Mouse (Mus musculus): ENCODE measurements around the gene Rnaseh2c.

Rnaseh2c gene

GRCm38 (mm10) chr19:5575336-5575735 lies 26.3 kb upstream of the Rnaseh2c start:
- DNase-seq (ENCODE audit: low spot score) = no peak

DNA sequence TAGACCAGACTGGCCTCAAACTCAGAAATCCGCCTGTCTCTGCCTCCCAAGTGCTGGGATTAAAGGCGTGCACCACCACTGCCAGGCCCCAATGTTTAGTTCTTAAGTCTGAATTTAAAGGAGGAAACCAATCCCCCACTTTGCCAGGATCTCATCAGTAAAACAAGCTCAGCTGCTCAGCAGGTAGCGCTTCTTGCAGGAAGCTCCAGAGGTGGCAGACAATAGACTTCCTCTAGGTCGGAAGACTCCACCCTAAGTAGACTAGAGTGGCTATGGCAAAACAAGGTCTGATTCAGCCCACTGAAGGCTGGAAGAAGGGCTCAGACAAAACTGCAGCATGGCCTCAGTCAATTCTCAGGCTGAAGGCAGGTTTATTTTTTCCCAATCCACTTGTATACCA lies 21.7 kb upstream of the Rnaseh2c start:
- no peak for DNase-seq (ENCODE audit: low spot score)

DNA sequence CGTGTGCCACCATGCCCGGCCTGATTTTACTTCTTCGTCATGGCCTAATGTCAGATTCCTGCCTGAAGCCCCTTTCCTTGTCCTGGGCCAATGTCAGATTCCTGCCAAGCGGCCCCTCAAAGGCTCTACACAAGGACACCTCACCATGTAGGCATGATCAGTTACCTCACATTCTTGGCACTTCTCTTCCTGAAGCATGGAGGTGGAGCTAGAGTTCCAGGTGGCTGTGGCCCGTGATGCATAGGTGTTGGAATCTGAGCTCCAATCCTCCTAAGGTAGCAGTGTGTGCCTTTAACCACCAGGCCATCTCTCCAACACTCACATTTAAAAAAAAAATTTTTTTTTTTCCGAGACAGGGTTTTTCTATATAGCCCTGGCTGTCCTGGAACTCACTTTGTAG lies 20.9 kb upstream of the Rnaseh2c start:
- DNase-seq (ENCODE audit: low spot score) = no peak

DNA sequence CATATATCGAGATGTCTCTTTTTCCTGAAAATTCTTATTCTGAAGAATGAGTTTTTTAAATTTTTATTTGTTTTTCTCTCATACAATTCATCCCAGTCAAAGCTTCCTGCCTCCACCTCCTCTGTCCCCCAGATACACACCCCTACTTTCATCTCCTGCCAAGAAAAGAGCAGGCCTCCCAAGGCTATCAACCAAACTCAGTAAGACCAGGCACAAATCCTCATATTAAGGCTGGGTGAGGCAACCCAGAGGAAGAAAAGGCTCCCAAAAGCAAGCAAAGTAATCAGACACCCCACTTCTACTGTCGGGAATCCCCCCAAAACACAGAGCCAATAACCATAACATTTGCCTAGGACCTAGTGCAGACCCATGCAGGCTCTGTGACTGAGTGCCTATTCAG lies 19.7 kb upstream of the Rnaseh2c start:
- DNase-seq (ENCODE audit: low spot score) = no peak

DNA sequence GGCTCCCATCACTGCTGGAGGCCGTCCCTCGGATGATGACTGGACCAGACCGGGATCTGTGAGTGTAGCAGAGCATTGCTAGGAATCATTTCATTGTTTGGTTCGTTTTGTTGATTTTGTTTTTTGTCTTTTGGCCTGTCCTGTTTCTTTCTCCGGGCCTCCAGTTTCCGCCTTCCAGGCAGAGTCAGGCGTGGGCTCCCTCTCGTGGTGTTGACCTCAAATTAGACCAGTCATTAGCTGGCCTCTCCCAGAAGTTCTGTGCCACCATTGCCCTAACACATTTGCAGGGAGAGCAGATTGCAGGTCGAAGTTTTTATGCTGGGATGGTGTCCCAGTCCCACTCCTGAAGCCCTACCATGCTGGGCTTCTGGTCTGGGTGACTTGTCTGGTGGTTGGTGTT lies 12.5 kb upstream of the Rnaseh2c start:
- no peak for DNase-seq (ENCODE audit: low spot score)

DNA sequence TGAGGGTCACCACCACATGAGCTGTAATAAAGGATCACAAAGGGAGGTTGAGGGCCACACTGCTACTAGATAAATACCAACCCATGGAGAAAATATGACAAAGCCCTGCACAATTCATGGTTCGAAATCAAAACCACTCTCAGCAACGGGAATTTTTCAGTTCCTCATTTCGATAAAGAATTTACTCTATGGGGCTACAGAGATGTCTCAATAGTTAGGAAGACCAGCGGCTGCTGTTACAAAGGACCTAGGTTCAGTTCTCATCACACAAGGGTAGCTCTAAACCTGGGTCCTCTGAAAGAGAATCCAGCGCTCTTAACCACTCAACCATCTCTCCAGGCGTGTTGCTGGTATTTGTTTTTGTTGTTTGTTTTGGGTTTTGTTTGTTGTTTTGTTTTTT lies 9.8 kb upstream of the Rnaseh2c start:
- no peak for DNase-seq (ENCODE audit: low spot score)

DNA sequence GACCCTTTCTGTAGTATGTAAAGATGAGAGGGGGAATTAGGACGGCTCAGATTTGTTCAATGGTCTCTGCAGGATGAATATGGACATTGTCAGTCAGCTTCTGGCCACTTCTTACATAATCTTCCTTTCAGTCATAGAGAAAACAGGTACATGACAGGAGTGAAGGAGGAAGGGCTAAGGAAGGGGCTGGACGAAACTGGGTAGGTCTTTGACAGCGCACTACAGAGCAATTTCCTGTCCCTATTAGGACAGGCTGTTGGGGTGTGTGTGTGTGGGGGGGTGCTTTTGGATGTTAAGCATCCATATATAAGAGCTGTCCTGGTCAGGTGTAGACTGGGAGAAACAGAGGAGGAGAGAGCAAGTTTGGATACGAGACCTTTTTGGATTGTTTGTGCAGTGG lies 2.4 kb upstream of the Rnaseh2c start:
- no peak for DNase-seq (ENCODE audit: low spot score)

DNA sequence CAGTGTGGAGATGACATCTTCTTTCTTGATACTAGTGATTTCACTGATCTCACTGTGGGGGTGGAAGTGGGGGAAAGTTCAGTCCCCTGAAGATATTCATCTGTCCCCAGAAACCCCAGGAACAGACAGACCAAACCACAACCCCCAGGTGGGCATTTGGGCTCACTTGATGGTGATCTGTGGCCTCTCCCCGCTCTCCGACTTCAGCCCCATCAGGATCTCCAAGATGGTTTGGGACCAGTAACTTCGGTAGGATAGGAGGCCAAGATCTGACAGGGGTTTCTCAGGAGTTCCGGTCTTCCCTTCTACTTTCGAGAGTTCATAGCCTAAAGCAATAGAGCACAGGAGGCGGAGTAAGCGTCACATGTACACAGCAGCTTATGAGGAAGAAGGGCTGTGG lies 2.0 kb downstream of the Rnaseh2c start:
- DNase-seq (ENCODE audit: low spot score) = no peak

GRCm38 (mm10) chr19:5605126-5605525 lies 3.5 kb downstream of the Rnaseh2c start:
- no peak for DNase-seq (ENCODE audit: low spot score)

DNA sequence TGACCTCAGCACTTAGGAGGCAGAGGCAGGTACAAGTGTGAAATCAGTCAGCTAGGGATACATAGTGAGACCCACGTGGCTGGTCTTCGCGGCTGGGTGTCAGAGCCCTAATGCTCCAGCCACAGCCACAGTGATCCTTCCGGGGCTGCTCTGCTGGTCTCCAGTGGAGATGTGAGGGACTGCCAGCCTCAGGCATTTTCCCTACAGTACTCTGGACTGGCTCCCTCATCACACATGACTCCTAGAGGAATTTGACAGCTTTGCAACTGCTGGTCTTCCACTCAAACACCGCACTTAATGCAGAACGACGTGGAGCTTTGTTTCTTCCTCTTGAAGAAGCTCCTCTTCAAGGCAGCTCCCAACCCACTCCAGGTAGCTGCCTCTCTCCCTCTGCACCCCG lies 4.5 kb downstream of the Rnaseh2c start:
- DNase-seq (ENCODE audit: low spot score) = peak; percentile 21

DNA sequence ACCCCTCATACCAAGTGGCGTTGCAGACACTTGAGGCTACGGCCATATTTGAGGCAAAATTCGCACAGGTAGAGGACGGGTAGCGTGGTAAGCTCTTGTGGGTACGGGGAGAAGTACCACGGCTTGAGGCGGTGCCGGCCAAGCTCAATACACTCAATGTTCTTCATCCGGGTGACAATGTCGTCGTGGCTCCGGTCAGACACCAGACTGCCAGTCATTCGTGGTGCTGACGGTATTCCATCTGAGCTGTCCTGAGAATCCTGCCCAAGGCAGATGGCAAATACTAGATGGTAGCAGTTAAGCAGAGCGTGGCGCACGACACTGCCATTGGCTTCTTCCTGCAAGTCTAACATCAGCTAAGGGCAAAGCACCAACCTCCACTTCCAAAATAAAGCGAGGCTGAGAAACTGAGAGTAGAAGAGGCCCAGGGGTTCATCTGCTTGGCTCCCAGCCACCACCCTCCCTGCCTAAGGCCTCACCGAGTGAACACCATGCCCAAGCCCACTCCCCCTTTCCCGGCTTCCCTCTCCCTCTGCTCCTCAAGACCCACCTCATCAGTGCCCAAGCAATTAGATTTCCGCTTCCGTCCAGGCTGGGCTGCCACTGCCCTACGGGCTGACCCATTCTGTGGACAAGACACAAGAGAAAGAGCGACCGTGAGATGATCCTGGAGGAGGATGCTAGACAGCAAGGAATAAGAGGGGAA lies 6.2 kb downstream of the Rnaseh2c start:
- no peak for DNase-seq (ENCODE audit: low spot score)

DNA sequence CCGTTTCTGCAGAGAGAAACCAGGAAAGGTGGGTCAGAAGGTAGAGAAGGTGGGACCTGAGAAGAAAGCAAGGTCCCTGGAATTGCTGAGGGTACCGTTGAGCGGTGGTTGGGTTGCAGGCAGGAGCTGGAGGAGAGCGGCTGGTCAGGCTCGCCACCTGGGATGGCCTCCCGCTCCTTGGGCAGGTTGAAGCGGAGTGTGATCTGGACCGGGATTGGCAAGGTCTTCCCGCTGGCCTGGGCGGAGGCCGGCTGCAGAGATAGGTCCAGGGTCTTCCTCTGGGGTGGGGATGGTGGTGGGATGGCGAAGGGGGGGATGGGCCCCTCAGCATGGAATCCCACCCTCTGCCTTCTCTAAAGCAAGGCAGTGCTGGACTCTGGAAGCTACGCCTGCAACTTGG lies 7.0 kb downstream of the Rnaseh2c start:
- no peak for DNase-seq (ENCODE audit: low spot score)

DNA sequence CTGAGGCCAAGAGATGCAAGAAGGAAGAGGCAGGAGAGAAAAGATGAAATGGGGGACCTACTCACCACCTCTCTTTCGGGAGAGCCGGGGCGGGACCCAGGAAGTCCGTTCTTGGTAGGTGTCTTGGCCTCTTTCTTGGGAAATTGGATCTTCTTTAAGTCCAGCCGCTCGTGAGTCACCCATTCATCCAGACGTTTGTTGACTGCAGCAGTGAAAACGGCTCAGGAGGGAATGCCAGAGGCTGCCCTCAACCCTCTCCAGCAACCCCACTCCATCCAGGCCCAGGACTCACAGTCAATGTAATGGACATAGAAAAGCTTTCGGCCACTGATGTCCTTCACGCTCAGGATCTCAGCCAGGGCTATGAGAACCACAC lies 7.5 kb downstream of the Rnaseh2c start:
- DNase-seq (ENCODE audit: low spot score) = no peak

DNA sequence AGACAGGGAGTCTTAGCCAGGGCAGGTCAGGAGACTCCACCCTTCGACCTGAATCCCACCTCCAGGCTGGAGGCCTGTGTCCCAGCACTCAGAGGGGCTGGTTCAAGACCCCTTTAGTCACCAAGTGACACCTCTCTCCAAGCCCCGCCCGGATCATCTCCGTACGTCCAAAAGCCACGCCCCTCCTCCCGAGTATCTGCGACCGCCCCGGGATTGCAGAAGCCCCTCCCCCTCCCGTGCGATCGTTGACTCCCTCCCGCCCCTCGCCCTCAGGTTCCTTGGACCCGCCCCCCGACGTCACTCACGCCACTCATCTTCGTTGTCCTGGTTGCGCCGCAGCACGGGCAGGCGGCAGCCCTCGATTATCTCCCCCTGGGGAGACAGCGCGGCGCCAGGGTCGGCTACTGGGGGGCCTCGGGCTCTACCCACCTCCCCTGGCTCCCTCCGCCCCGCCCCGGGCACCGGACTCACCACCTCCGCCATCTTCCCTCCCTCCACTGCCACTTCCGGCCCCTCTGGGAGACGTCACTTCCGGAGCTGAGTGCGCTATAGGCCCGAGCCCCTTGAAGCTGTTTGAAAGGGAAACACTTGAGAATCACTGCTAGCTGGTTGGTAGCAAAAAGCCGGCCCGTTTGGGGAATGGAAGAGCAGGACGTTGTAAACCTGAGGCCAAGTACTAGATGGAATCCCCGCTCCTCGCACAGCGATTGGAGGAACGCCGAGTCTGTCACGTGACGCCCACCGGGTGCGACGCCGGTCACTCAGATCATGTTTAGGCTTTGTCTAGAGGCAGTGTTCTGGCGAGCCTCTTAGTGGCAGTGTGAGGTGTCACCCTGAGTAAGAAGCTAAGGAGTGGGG lies 8.1 kb downstream of the Rnaseh2c start, which contains the start of gene Kat5:
Gene Kat5 (minus strand): TSS at position 691 of the 858 bp plus-strand sequence.
- DNase-seq (ENCODE audit: low spot score) = peak; percentile 91

GRCm38 (mm10) chr19:5611973-5612372 lies 10.3 kb downstream of the Rnaseh2c start:
- DNase-seq (ENCODE audit: low spot score) = peak; percentile 45

DNA sequence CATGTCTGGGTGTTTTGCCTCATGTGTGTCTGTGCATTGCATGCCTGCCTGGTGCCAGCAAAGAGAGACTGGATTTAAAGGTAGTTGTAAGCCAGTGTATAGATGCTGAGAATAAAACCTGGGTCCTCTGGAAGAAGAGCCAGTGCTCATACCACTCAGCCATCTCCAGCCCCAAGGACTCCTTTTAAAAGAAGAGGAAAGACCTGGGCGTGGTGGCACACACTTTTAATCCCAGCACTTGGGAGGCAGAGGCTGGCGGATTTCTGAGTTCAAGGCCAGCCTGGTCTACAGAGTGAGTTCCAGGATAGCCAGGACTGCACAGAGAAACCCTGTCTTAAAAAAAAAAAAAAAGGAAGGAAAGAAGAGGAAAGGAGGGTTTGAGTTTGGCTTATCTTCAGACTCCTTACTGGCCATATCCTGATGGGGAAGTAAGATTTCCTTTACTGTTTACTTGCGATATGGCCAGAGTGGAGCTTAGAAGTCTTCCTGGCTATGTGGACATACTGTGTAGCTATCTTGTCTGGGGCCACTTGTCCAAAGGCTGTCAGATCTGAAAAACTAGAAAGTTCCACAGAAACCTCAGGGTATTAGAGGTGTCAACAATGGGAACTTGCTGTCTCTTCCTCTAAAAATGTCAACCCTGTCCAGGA lies 11.2 kb downstream of the Rnaseh2c start:
- DNase-seq (ENCODE audit: low spot score) = no peak

- DNase-seq (ENCODE audit: low spot score) = no peak
Observed at GRCm38 (mm10) chr19:5614953-5615352, 13.3 kb downstream of the Rnaseh2c start.

DNA sequence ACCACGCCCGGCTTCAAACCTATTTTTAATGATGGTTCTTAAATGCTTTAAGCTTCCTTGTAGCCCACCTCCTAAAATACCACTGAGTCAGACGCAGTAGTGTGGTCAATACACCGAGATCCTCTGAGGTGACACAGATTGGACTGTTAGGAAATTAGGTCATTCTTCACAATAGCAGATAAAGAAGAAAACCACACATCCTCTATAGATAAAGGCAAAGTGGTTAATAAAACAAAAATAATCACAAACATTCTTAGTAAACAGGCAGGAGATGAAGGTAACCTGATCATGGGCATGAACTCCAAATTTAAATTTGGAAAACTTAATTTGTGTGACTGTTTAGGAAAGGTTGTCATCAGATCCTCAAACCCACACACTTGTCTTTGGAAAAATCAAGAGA lies 18.3 kb downstream of the Rnaseh2c start:
- DNase-seq (ENCODE audit: low spot score) = no peak

GRCm38 (mm10) chr19:5621884-5622283 lies 20.2 kb downstream of the Rnaseh2c start:
- DNase-seq (ENCODE audit: low spot score) = no peak

DNA sequence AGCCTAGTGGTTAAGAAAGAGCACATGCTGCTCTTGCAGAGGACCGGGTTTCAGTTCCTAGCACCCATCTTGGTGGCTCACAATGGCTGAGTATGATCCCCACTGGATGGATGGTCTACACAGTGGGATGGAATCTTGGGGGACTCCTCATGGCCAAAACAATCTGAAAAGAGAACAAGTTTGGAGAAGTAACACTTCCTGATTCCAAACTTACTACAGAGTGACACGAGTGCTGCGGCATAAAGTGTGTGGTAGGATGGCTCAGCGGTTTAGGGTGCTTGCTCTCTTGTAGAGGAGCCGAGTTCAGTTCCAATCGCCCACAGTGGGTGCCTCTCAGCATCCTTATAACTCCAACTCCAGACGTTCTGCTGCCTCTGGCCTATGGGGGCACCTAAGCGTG lies 23.6 kb downstream of the Rnaseh2c start:
- no peak for DNase-seq (ENCODE audit: low spot score)

GRCm38 (mm10) chr19:5629907-5630306 lies 28.2 kb downstream of the Rnaseh2c start:
- no peak for DNase-seq (ENCODE audit: low spot score)

- no peak for DNase-seq (ENCODE audit: low spot score)
Observed at GRCm38 (mm10) chr19:5632120-5632519, 30.4 kb downstream of the Rnaseh2c start.

DNA sequence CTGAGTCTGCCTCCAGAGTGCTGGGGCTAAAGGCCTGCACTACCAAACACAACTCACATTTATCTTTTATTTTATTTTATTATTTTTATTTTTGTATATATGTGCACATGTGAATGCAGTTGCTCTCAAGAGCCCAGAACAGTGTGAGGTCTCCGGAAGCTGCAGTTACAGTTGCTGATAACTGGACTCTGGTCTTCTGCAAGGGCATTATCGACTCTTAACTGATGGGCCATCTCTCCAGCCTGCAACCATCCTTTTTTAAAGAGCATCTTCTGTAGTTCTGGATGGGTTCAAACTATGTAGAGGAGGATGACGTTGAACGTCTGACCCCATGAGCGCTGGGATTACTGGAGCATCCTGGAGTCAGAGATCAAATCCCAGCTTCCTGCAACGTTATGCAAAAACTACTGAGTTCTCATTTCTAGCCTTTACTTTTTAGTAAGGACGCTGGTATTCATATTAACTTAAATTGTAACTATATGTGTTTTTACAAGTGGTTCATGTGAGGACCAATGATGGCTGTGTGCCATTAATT lies 34.4 kb downstream of the Rnaseh2c start:
- no peak for DNase-seq (ENCODE audit: low spot score)
